Mouse (Mus musculus) frontal cortex, adult 2 months (tissue): ENCODE results near the gene Vps37b. TPM values are rescaled to one million over a fixed set of nuclear protein-coding genes. Genes with fewer than 3 reads are reported as not detected.

Source experiments
- DNase-seq, 2 experiments: peaks; one replicate each; pipeline ENCODE4 v3.0.0; 2022; ENCODE audit warnings: low spot score in 1 of 2; ENCODE audit errors: extremely low spot score in 1 of 2
- polyA plus RNA-seq: library from polyadenylated mRNA; depleted of rRNA; stranded (reverse); fragments of >200 nt; gene quantifications from 2 replicates; pipeline ENCODE4 v1.2.3, GENCODE M21; 2012

Vps37b gene
- polyA plus RNA-seq, 1 experiment = 46.3 TPM

DNA sequence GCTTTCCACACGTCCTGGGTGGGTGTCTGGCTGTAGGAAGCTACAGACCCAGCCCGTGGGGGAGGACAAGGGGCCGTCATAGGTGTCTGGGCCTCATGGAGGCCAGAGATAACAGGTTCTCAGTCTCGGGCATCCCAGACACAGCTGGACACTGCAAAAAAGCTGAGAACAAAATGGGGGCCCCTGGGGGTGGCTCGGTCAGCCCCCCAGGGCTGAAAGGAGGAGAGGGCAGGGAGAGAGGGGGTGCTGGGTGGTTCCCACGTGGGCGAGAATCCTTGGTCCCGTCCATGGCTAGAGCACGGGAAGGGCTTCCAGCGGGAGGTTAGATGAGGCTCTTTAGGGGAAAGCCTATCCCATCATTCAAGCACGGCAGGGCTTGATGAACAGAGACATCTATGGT, 49.2 kb downstream of the Vps37b start:
- no peak for DNase-seq

DNA sequence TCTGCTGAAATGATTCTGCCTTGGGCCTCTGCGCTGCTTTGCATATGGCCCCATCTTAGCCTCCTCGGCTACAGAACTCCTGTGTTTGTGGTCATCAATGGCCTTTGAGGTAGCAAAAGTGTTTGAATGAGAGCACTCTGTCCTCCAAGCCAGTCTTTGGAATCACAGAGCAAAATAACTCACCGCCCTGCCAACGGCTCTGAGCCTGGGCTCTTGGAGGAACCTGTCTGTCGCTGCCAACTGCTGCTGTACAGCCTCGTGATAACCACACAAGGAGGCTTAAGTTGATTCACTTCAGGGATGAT, 50.9 kb downstream of the Vps37b start:
- no peak for DNase-seq

DNA sequence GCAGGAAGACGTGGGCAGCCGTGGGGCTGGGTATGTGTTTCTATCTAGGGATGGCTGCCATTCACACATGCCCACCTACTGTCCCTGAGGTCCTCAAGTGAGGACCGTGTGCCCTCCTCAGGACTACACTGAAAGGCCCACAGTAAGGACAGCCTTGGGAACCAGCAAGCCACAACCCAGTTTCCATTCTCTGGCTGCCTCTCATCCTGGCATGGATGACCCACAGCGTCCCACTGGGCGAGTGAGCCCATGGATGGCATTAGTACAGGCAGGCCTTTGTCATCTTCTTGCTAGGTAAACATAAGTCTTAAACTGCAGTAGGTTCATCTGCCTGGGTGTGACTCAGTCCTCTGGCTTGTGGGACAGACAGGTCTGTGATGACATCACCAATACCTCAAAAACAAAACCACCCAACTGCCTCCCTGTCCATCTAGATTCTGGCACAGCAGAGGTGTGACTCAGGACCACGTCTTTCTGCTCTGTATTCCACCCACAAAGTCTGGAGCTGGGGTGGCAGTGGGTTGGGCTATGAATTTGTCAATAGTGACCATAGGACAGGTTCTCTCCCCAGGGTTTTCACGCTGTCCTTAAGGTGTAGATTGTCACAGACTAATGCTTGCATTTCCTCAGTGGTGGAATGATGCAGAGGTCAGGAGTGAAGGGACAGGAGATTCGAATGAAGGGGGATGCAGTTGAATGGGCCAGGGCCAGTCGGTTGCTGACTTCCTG, 51.4 kb downstream of the Vps37b start:
- DNase-seq = no peak

DNA sequence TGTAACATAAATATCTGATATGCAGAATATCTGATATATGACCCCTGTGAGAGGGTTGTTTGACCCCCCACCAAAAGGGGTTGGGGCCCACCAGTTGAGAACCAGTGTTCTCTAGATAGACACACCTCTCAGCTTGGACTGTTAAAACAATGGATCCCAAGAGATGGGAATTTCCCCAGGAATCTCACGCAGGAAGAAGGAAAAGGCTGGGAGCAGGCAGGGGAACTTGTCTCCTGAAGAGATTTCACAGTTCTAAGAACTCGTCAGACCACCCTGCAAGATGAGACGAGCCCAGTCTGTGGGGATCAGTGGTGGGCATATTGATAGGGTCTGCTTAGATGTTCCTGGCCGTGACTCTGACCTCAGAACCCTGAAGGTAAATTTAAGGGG, 52.1 kb downstream of the Vps37b start:
- no peak for DNase-seq

DNA sequence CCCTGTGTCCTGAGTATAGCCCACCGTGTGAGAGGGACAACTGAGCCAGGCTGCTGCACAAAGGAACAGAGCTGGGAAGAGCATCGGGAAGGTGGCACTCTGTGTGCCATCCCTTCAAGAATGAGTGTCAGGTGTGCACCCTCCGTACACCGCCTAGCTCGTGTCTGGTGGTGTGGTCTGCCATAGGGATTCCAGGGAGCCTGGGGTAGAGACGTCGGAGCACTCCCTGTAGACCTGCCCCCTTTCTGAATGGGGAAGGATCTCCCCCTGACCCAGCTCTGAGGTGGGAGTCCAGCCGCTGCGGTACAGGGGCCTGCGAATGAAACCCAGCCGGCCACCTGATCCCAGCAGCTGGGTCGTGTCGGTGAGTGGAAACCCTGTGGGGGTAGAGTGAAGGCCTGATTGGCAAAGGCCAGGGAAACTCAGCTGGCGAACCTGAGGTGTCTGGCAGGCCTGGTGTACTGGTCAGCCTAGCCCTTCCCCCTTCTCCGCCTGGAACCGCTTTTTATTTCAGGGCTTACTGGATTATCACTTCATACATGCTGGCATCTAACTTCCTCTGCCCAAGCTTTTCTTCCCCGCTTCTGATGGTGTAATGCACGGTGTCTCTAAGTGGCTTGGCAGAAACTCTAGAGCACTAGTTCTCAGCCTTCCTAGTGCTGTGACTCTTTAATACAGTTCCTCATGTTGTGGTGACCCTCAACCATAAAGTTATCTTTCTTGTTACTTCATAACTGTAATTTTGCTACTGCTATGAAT, 52.7 kb downstream of the Vps37b start:
- no peak for DNase-seq

DNA sequence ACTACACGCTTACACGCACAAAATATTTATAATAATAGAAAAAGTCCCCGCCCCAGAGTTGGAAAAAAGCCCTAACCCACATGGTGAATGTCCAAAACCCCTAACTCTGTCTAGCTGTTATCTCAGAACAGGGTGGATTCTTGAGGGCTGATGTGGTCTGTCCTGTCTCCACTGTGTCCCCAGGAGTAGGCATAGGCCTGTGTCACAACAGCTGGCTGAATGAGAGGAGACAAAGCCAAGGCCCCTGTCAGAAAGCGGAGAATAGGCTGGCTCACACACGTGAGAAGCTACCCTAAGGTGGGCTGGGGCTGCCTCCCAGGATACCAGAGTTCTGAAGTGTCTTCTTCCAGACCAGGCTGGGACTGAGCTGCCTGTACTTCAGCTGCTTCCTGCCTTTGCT, 53.9 kb downstream of the Vps37b start:
- DNase-seq = no peak

DNA sequence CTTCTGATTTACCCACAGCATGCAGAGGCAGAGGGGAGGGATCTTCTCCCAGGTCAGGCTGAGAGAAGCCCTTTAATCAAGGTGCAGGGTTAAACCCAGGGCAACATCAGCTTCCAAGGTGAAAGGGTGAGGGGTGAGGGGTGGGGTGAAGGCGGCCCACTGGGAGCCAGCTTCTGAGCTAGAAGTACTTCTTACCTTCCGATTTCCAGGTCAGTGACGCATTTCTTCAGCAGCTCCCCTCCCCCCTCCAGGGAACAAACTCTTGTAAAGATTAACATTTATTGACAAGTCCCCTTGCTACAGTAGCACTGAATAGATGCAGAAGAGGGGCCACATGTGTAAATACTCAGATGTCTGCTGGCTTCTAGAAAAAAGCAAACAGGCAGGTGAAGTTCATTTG, 54.8 kb downstream of the Vps37b start:
- DNase-seq = no peak

DNA sequence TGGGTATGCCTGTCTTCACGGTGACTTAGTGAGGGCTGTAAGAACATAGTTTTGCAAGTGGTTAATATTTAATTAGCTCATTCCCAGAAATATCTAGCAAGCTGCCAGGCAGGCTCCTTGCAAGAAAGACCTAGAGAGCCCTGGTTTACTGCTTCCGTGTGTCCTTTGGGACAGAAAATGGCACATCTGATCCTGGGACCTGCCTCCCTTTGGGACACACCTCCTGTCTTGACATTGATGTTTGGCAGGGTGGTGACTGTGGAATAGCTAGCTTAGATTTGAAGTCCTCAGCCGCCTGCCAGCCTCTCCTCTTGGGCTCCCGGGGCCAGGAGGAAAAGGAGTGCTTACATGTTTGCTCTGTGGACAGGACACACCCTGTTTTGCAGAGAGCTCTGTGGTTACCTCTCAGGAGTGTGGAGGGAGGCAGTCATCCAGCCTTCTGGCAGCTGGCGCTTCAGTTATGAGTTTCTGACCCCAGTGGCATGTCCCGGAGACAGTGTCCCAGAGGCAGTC, 56.3 kb downstream of the Vps37b start:
- DNase-seq = no peak

DNA sequence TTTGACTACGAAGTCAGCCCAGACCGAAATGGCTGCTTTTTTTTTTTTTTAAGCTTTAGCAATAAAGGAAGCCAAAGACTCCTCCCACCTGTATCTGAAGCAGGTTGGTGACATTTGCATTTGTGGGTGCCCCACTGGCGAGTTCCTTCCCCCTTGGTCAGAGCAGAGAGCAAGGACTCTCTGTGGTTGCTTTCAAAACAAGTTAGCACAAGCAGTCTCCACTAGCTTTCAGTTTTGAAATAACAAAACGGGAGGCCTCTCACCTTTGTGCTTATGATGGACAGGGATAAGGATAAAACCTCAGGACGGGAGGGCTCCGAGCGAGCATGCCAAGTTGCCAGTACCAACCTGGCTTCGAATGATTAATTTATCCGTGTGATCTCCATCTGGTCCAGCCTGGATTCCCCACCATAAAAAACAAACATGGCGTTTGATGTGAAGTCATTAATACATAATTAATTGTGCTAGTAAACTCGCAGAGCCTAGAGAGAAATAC, 57.4 kb downstream of the Vps37b start:
- no peak for DNase-seq

DNA sequence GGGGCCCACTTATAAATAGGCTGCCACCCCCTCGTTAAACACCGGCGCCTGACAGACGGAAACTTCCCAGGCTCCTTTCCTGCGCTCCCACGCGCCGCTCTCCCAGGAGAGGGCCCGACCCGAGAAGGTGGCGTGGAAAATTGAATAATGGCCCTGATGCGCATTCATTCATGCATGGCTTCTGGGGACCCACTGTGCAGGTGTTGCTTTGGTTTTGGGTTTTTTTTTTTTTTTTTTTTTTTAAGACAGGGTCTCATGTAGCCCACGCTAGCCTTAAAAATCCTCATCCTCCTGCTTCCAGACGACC, 57.9 kb downstream of the Vps37b start:
- peak in 1 of 2 experiments; percentile 53 for DNase-seq

DNA sequence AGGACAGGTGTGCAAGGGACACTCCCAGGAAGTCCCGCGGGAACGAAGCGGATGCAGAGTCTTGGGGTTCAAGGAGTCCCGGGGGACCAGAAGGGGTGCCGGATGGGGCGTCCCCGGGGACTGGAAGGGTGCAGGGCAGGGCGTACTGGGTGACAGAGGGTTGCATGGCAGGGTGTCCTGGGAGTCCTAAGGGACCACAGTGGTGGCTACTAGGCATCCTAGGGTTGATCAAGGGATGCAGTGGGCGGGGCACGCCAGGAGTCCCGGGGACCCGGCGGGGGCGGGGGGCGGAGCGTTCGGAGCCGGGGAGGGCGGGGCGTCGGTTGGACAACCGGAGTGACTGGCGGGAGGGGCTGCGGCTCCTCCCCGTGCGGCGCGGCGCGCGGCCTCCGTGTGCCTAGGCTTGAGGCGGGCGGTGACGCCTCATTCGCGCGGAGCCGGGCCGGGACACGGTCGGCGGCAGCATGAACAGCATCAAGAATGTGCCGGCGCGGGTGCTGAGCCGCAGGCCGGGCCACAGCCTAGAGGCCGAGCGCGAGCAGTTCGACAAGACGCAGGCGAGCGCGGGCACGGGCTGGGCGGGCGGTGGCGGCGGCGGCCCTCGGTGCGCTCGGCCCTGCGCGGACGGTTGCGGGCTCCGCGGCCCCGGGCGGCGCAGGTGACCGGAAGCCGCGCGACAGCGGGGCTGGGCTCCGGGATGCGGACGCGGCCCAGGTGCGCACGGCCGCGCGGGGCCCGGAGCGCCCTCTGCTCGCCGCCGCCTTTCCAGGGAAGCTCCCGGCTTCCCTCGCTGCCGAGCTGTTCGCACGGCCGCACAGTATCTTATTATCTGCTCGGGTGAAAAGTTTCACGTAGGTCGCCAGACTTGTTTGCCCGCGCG, 58.5 kb downstream of the Vps37b start, which contains the start of gene Hip1r:
Gene Hip1r, plus strand, starts transcription at position 330 of the 880 bp plus-strand sequence.
- peak in 1 of 2 experiments; percentile 74 for DNase-seq

DNA sequence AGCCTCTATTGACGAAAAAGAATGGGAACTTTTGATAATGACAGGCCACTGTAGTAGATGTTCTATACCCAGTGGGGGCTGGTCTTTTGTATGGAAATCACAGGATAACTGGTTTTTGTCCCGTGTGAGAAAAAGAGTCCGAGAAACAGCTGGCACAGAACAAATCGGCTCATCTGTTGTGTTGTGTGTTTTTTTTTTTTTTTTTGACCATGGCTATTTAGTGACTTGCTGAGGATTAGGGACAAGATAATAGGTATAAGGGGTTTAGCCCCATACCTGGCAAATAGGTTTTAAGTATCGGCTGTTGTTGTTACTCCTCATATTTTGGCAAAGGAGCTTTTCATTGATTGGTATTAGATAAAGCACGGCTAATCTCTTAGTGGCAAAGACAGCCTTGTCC, 59.6 kb downstream of the Vps37b start:
- no peak for DNase-seq

DNA sequence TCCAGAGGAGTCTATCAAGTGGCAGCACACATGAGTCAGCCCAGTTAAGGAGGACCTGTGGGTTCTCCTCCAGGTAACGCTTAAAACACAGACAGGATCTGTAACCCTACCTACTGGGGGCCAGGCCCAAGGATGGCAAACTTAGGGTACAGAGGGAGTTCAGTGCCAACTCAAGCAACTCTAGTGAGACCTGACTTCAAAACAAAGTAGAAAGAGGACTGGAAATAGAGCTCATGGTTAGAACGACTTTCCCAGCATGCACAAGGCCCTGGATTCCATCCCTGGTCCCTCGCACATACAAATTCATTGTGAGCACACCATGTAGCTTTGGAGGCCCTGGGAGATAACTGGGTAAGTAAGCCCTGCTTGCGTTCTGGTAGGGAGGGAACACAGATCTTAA, 61.5 kb downstream of the Vps37b start:
- DNase-seq = no peak

DNA sequence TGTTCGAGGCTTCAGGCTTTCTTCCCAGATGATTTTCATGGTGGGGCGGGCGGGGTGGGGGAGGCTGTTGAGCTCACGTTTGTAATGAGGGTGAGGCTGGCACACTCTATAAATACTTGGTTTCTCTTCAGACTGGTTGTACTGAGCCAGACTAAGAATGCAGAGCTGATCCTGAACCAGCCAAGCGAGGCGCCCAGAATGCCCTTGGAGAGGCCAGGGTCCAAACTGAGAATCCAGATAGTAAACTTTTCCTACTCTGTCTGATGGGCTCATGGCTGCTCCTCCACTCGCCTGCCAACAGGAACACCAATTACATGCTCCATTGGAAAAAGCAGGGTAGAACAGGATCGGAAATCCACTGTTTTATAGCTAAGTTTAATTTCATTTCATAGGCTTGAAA, 62.9 kb downstream of the Vps37b start:
- no peak for DNase-seq

DNA sequence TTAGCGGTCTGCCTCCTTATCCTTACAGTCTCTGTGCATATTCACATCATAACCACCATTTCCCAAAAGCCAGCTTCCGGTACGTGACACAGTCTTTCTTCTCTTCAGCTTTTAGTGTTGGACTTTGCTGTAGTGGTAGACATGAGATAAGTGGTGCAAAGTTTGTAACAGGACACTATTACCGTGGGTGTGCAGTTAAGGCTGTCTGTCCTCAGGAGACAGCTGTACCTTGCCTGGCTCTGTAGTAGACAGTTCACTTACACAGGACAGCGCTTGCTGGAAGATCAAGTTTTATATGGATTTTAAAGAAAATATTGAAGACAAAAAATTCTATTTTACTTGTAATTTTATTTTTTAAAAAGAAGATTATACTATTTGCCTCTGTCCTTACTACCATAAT, 63.6 kb downstream of the Vps37b start:
- no peak for DNase-seq

DNA sequence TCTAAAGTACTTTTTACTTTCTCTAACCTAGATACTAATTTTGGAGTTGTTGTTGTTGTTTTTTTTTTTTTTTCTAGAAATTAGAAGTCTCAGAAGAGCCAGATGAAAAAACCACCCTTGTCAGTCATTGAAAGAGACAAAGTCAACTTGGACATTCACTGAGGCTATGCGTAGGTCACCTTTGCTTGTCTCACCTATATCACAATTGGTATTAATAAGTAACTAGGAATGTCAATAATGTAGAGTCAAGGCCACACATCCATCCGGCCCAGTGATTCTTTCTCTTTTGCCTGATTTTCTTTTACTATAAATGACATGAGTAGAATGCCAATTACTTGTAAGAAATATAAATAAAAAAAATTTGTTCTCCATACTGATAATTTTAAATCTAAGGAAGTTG, 65.3 kb downstream of the Vps37b start:
- DNase-seq = no peak

DNA sequence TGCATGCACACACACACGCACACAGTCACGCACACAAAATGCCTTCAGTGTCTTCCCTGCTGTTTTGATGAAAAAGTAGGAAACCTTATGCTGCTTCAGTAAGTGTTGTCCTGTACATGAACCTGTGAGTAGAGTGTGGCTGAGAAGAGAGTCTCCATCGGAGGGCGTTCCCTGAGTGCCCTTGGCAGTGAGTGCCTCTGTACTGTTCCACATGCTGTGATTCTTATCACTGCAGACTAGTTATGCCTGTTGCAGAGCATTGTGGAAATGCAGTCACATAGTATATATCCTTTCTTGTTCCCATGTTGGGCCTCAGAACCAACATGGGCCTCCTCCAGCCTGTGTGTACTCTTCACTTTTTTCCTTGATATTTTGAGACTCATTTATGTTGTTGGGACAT, 67.9 kb downstream of the Vps37b start:
- no peak for DNase-seq

DNA sequence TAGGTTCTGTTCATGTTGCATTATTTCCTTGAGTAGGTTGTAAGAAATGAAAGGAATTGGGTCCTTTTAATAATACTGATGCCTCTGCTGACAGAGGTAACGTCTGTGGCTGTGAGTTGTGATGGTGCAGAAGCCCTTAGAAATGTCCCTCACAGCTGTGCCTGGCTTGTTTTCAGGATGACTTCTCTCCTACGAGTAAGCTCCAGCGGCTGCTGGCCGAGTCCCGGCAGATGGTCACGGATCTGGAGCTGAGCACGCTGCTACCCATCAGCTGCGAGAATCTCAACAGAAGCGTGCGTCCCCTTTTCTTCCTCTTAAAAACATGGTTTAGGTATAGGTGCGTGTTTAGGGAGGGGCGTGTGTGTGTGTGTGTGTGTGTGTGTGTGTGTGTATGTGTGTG, 71.0 kb downstream of the Vps37b start:
- DNase-seq = no peak

DNA sequence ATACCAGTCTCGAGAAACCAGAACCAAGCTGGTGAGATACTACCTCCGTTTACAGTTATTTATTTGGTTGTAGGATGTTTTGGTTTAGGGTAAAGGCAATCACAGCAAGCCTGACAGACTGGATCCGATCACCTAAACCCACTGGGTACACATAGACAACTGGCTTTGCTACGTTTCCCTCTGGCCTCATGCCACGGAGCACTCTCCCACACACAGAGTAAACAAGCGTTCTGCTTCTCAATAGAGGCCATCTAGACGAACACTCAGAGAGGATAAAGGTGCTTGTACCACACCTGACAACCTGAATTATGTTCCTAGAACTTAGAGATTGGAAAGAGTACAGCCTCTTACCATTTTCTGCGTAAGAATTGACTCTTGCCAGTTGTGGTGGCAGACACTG, 71.9 kb downstream of the Vps37b start:
- DNase-seq = no peak

DNA sequence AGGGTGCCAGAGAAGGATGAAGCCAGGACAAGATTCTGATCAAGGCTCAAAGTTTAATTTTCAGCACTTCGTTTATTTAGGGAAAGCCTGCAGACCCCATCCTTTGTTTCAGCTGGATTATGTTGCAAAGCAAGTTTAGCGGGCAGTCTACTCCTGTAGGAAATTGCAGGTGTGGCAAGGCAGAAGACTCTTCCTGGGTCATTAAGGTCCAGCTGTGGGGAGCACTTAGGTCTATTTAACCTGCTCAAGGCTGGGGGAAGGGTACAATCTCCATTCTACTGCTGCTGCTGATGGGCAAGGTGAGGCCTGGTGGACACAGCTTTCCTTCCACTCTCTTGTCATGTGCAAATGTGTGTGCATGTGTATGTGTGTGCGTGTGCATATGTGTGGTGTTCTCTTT, 73.1 kb downstream of the Vps37b start:
- no peak for DNase-seq

DNA sequence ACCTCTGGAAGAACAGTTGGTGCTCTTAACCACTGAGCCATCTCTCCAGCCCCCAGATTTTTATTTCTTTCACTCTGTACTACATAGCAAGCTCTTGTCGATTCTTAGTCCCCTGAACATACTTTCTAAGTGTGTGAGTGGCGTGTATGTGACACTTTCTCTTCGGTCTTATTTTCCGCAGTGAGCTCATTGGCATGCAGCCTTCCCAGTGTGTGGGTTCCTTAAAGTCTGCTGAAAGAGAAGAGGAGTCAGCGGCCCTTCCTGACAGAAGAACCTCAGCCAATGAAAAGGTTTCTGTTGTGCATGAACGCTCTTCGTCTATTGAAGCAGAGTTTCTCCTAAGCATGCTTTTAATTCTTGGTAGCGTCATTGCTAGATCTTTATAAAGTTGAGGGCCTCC, 74.9 kb downstream of the Vps37b start:
- peak in 1 of 2 experiments; percentile 49 for DNase-seq
